Mouse (Mus musculus): ENCODE measurements around the gene Cnih3. TPM values are rescaled to one million over a fixed set of nuclear protein-coding genes. Genes with fewer than 3 reads are reported as not detected.

Gene Cnih3
- polyA plus RNA-seq, 1 experiment, result 0.37 TPM

- Histone ChIP-seq H3K36me3 (ENCODE audit: control insufficient read depth, insufficient read depth) (no peaks in the 10 kb centered on the region), H3K79me2 (ENCODE audit: control insufficient read depth, insufficient read depth) (no peaks in the 10 kb centered on the region), H3ac (ENCODE audit: control insufficient read depth, insufficient read length) (no peak overlapping the region), H3K4me2 (ENCODE audit: low read depth) (no peak overlapping the region), H3K27me3 (ENCODE audit: control insufficient read depth, insufficient read depth, insufficient read length) (no peaks in the 10 kb centered on the region), H3K4me3 (no peak overlapping the region)
- no peak for TF ChIP-seq TCF12 (IDR thresholded peaks at IDR 0.05; ENCODE audit: insufficient read depth, poor library complexity, severe bottlenecking)
- TF ChIP-seq MYOG (IDR thresholded peaks at IDR 0.05; ENCODE audit: control insufficient read depth in 1 of 3, insufficient read depth in 1 of 3, insufficient read length in 2 of 3, low read depth in 2 of 3), result no peak
- no peak for TF ChIP-seq CEBPB (IDR thresholded peaks at IDR 0.05; ENCODE audit: insufficient read depth, poor library complexity, severe bottlenecking)
- TF ChIP-seq USF1 (IDR thresholded peaks at IDR 0.05; ENCODE audit: low read depth), result no peak
- TF ChIP-seq SRF (IDR thresholded peaks at IDR 0.05; ENCODE audit: control insufficient read depth, insufficient read length, low read depth), result no peak
These were observed 5.4 kb downstream of the Cnih3 start for GRCm38 (mm10) chr1:181357870-181358269.

GRCm38 (mm10) chr1:181358526-181358925 is 6.1 kb downstream of the Cnih3 start:
- no peak overlapping the region for H3K4me2 ChIP-seq (ENCODE audit: low read depth)
- no peak for TF ChIP-seq MYOD1 (IDR thresholded peaks at IDR 0.05; ENCODE audit: control insufficient read depth in 1 of 3, insufficient read length in 2 of 3, low read depth in 2 of 3)
- H3K36me3 ChIP-seq (ENCODE audit: control insufficient read depth, insufficient read depth), result no peaks in the 10 kb centered on the region
- no peak overlapping the region for H3K4me3 ChIP-seq
- H3K27me3 ChIP-seq (ENCODE audit: control insufficient read depth, insufficient read depth, insufficient read length), result no peaks in the 10 kb centered on the region
- no peaks in the 10 kb centered on the region for H3K79me2 ChIP-seq (ENCODE audit: control insufficient read depth, insufficient read depth)
- no peak overlapping the region for H3ac ChIP-seq (ENCODE audit: control insufficient read depth, insufficient read length)

GRCm38 (mm10) chr1:181360732-181361131 is 8.3 kb downstream of the Cnih3 start:
- Histone ChIP-seq H3K27me3 (ENCODE audit: control insufficient read depth, insufficient read depth, insufficient read length) (no peaks in the 10 kb centered on the region), H3K4me3 (no peak overlapping the region), H3K36me3 (ENCODE audit: control insufficient read depth, insufficient read depth) (no peaks in the 10 kb centered on the region), H3K4me2 (ENCODE audit: low read depth) (no peak overlapping the region), H3K79me2 (ENCODE audit: control insufficient read depth, insufficient read depth) (no peaks in the 10 kb centered on the region), H3ac (ENCODE audit: control insufficient read depth, insufficient read length) (no peak overlapping the region)
- no peak for TF ChIP-seq CEBPB (IDR thresholded peaks at IDR 0.05; ENCODE audit: insufficient read depth, poor library complexity, severe bottlenecking)
- TF ChIP-seq MAX (IDR thresholded peaks at IDR 0.05; ENCODE audit: low read depth), result no peak
- no peak for TF ChIP-seq TCF3 (IDR thresholded peaks at IDR 0.05; ENCODE audit: insufficient read length, low read depth)
- TF ChIP-seq SRF (IDR thresholded peaks at IDR 0.05; ENCODE audit: control insufficient read depth, insufficient read length, low read depth), result no peak
- TF ChIP-seq E2F4 (IDR thresholded peaks at IDR 0.05; ENCODE audit: insufficient read depth), result no peak
- no peak for TF ChIP-seq USF1 (IDR thresholded peaks at IDR 0.05; ENCODE audit: low read depth)
- no peak for TF ChIP-seq REST (IDR thresholded peaks at IDR 0.05; ENCODE audit: insufficient read depth, insufficient read length)

GRCm38 (mm10) chr1:181364025-181364424 is 11.6 kb downstream of the Cnih3 start:
- Histone ChIP-seq H3K4me3 (no peak overlapping the region), H3K27me3 (ENCODE audit: control insufficient read depth, insufficient read depth, insufficient read length) (no peaks in the 10 kb centered on the region), H3K36me3 (ENCODE audit: control insufficient read depth, insufficient read depth) (no peaks in the 10 kb centered on the region), H3K79me2 (ENCODE audit: control insufficient read depth, insufficient read depth) (no peaks in the 10 kb centered on the region), H3K4me2 (ENCODE audit: low read depth) (no peak overlapping the region), H3ac (ENCODE audit: control insufficient read depth, insufficient read length) (no peak overlapping the region)
- TF ChIP-seq MYOD1 (IDR thresholded peaks at IDR 0.05; ENCODE audit: control insufficient read depth in 1 of 3, insufficient read length in 2 of 3, low read depth in 2 of 3), result no peak
- TF ChIP-seq MYOG (IDR thresholded peaks at IDR 0.05; ENCODE audit: control insufficient read depth in 1 of 3, insufficient read depth in 1 of 3, insufficient read length in 2 of 3, low read depth in 2 of 3), result no peak
- no peak for TF ChIP-seq POLR2A (IDR thresholded peaks at IDR 0.05; ENCODE audit: insufficient read length, low read depth)
- no peak for TF ChIP-seq TCF3 (IDR thresholded peaks at IDR 0.05; ENCODE audit: insufficient read length, low read depth)
- no peak for TF ChIP-seq CEBPB (IDR thresholded peaks at IDR 0.05; ENCODE audit: insufficient read depth, poor library complexity, severe bottlenecking)
- no peak for TF ChIP-seq E2F4 (IDR thresholded peaks at IDR 0.05; ENCODE audit: insufficient read depth)
- no peak for TF ChIP-seq MAX (IDR thresholded peaks at IDR 0.05; ENCODE audit: low read depth)
- no peak for TF ChIP-seq POLR2AphosphoS2 (IDR thresholded peaks at IDR 0.05; ENCODE audit: insufficient read length, low read depth)
- no peak for TF ChIP-seq USF1 (IDR thresholded peaks at IDR 0.05; ENCODE audit: low read depth)
- no peak for TF ChIP-seq SRF (IDR thresholded peaks at IDR 0.05; ENCODE audit: control insufficient read depth, insufficient read length, low read depth)
- TF ChIP-seq TCF12 (IDR thresholded peaks at IDR 0.05; ENCODE audit: insufficient read depth, poor library complexity, severe bottlenecking), result no peak
- TF ChIP-seq REST (IDR thresholded peaks at IDR 0.05; ENCODE audit: insufficient read depth, insufficient read length), result no peak

GRCm38 (mm10) chr1:181365376-181365775 is 12.9 kb downstream of the Cnih3 start:
- no peak overlapping the region for H3ac ChIP-seq (ENCODE audit: control insufficient read depth, insufficient read length)
- H3K4me3 ChIP-seq, result no peak overlapping the region
- H3K36me3 ChIP-seq (ENCODE audit: control insufficient read depth, insufficient read depth), result no peaks in the 10 kb centered on the region
- no peak for TF ChIP-seq TCF3 (IDR thresholded peaks at IDR 0.05; ENCODE audit: insufficient read length, low read depth)
- TF ChIP-seq POLR2AphosphoS2 (IDR thresholded peaks at IDR 0.05; ENCODE audit: insufficient read length, low read depth), result no peak
- no peak for TF ChIP-seq USF1 (IDR thresholded peaks at IDR 0.05; ENCODE audit: low read depth)
- TF ChIP-seq POLR2A (IDR thresholded peaks at IDR 0.05; ENCODE audit: insufficient read length, low read depth), result no peak
- TF ChIP-seq CEBPB (IDR thresholded peaks at IDR 0.05; ENCODE audit: insufficient read depth, poor library complexity, severe bottlenecking), result no peak
- no peak for TF ChIP-seq MYOD1 (IDR thresholded peaks at IDR 0.05; ENCODE audit: control insufficient read depth in 1 of 3, insufficient read length in 2 of 3, low read depth in 2 of 3)
- no peak for TF ChIP-seq TCF12 (IDR thresholded peaks at IDR 0.05; ENCODE audit: insufficient read depth, poor library complexity, severe bottlenecking)
- no peak for TF ChIP-seq E2F4 (IDR thresholded peaks at IDR 0.05; ENCODE audit: insufficient read depth)
- TF ChIP-seq REST (IDR thresholded peaks at IDR 0.05; ENCODE audit: insufficient read depth, insufficient read length), result no peak
- TF ChIP-seq SRF (IDR thresholded peaks at IDR 0.05; ENCODE audit: control insufficient read depth, insufficient read length, low read depth), result no peak
- no peak for TF ChIP-seq MYOG (IDR thresholded peaks at IDR 0.05; ENCODE audit: control insufficient read depth in 1 of 3, insufficient read depth in 1 of 3, insufficient read length in 2 of 3, low read depth in 2 of 3)
- TF ChIP-seq MAX (IDR thresholded peaks at IDR 0.05; ENCODE audit: low read depth), result no peak
- H3K79me2 ChIP-seq (ENCODE audit: control insufficient read depth, insufficient read depth), result no peaks in the 10 kb centered on the region
- no peak overlapping the region for H3K4me2 ChIP-seq (ENCODE audit: low read depth)
- no peaks in the 10 kb centered on the region for H3K27me3 ChIP-seq (ENCODE audit: control insufficient read depth, insufficient read depth, insufficient read length)
